Mouse (Mus musculus): ENCODE results near the gene Abhd12b. TPM values are rescaled to one million over a fixed set of nuclear protein-coding genes. Genes with fewer than 3 reads are reported as not detected.

Gene Abhd12b
- polyA plus RNA-seq, 1 experiment from 2014 or later: not detected

GRCm38 (mm10) chr12:70227121-70227932, 73.4 kb downstream of the Abhd12b start:
- ATAC-seq (ENCODE audit: low FRiP score, low TSS enrichment): peak; percentile 92
- Histone ChIP-seq H3K9me3 (ENCODE audit: control insufficient read depth, low read length) (no peaks in the 10 kb centered on the region), H3K4me3 (ENCODE audit: low read length) (peak overlapping the region; percentile 57), H3K27ac (ENCODE audit: low read depth, low read length) (0 out of 2 replicates have a peak overlapping the region, but pooled peaks have one; percentile 24), H3K9ac (ENCODE audit: low read depth, low read length) (peak overlapping the region; percentile 60), H3K4me1 (ENCODE audit: control insufficient read depth, insufficient read depth, low read length) (peaks cover 13% of the 10 kb centered on the region), H3K27me3 (ENCODE audit: control insufficient read depth, insufficient read depth, low read length) (no peaks in the 10 kb centered on the region), H3K4me2 (replicated peaks; ENCODE audit: low read depth, low read length) (peak overlapping the region; percentile 94), H3K36me3 (ENCODE audit: control insufficient read depth, insufficient read depth, low read length) (no peaks in the 10 kb centered on the region)
- WGBS: under 1% methylated on average over 51 of the region's 52 CpGs

- H3K9me3 ChIP-seq (ENCODE audit: control insufficient read depth, low read length): no peaks in the 10 kb centered on the region
- 72% methylated on average over 11 of the region's 11 CpGs for WGBS
- peak overlapping the region; percentile 57; the same call in 1 of the 2 replicates for H3K4me3 ChIP-seq (ENCODE audit: low read length)
- no peak overlapping the region for H3K27ac ChIP-seq (ENCODE audit: low read depth, low read length)
- H3K27me3 ChIP-seq (ENCODE audit: control insufficient read depth, insufficient read depth, low read length): no peaks in the 10 kb centered on the region
- no peak overlapping the region; the same call in 1 of the 2 replicates for H3K9ac ChIP-seq (ENCODE audit: low read depth, low read length)
- peak overlapping the region; percentile 94 for H3K4me2 ChIP-seq (replicated peaks; ENCODE audit: low read depth, low read length)
- no peaks in the 10 kb centered on the region for H3K36me3 ChIP-seq (ENCODE audit: control insufficient read depth, insufficient read depth, low read length)
- no peak for ATAC-seq (ENCODE audit: low FRiP score, low TSS enrichment)
- peaks cover 13% of the 10 kb centered on the region for H3K4me1 ChIP-seq (ENCODE audit: control insufficient read depth, insufficient read depth, low read length)
Observed at GRCm38 (mm10) chr12:70228155-70228554, 74.2 kb downstream of the Abhd12b start.

DNA sequence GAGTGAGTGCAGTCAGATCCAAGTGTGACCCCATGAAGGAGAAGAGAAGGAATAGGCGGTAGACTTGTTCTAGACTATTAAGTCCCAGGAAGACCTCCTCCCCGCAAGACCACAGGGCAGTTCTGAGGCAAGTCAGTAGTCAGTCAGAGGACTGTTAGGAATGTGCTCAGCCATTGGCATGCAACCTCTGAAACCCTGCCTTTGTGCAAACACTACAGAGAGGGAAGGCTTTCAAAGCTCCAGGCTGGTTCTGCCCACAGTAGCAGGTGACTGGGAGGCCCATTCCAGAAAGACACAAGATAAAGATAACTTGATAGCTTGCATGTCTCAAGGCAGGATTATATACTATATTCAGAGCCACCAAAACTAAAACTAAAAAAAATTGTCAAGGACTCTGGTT, 77.4 kb downstream of the Abhd12b start, which contains the start of gene Pygl:
Gene Pygl, minus strand, starts transcription at position 195 of the 400 bp plus-strand sequence.
- Histone ChIP-seq H3K9me3 (ENCODE audit: control insufficient read depth, low read length) (no peaks in the 10 kb centered on the region), H3K27me3 (ENCODE audit: control insufficient read depth, insufficient read depth, low read length) (no peaks in the 10 kb centered on the region), H3K36me3 (ENCODE audit: control insufficient read depth, insufficient read depth, low read length) (no peaks in the 10 kb centered on the region), H3K4me2 (replicated peaks; ENCODE audit: low read depth, low read length) (no peak within 1 kb of the TSS), H3K27ac (ENCODE audit: low read depth, low read length) (no peak within 1 kb of the TSS), H3K4me1 (ENCODE audit: control insufficient read depth, insufficient read depth, low read length) (peaks cover 13% of the 10 kb centered on the region), H3K4me3 (ENCODE audit: low read length) (no peak within 1 kb of the TSS), H3K9ac (ENCODE audit: low read depth, low read length) (no peak within 1 kb of the TSS)
- no peak for ATAC-seq (ENCODE audit: low FRiP score, low TSS enrichment)
- WGBS: 74% methylated on average over 2 of the region's 2 CpGs

GRCm38 (mm10) chr12:70232020-70232544, 78.1 kb downstream of the Abhd12b start:
- Histone ChIP-seq H3K27me3 (ENCODE audit: control insufficient read depth, insufficient read depth, low read length) (no peaks in the 10 kb centered on the region), H3K36me3 (ENCODE audit: control insufficient read depth, insufficient read depth, low read length) (no peaks in the 10 kb centered on the region), H3K9ac (ENCODE audit: low read depth, low read length) (no peak overlapping the region), H3K4me2 (replicated peaks; ENCODE audit: low read depth, low read length) (no peak overlapping the region), H3K9me3 (ENCODE audit: control insufficient read depth, low read length) (no peaks in the 10 kb centered on the region), H3K27ac (ENCODE audit: low read depth, low read length) (no peak overlapping the region), H3K4me1 (ENCODE audit: control insufficient read depth, insufficient read depth, low read length) (peaks cover 5% of the 10 kb centered on the region), H3K4me3 (ENCODE audit: low read length) (no peak overlapping the region)
- 59% methylated on average over 5 of the region's 5 CpGs for WGBS
- ATAC-seq (ENCODE audit: low FRiP score, low TSS enrichment): no peak

Other genes with a start within 250 kb of the Abhd12b start
- gene Sav1, start 167.1 kb upstream of the Abhd12b start, polyA plus RNA-seq (2014; fragmentation: Nextera tagmentation; extraction: Ambion mirVana): 10.0 and 10.8 TPM in 2 replicates
- gene Nin, start 40.4 kb upstream of the Abhd12b start, polyA plus RNA-seq (2014; fragmentation: Nextera tagmentation; extraction: Ambion mirVana): 10.8 and 20.3 TPM in 2 replicates
- gene Pygl, start 77.3 kb downstream of the Abhd12b start, polyA plus RNA-seq (2014; fragmentation: Nextera tagmentation; extraction: Ambion mirVana): 17.8 and 27.5 TPM in 2 replicates
- gene Trim9, start 193.5 kb downstream of the Abhd12b start, polyA plus RNA-seq (2014; fragmentation: Nextera tagmentation; extraction: Ambion mirVana): 1.5 and 1.7 TPM in 2 replicates